Mouse (Mus musculus): Measurements from ENCODE around the gene U2af2.
A peak's percentile ranks its signal among the peaks of the same experiment; 100 is the strongest.

The U2af2 gene

DNA sequence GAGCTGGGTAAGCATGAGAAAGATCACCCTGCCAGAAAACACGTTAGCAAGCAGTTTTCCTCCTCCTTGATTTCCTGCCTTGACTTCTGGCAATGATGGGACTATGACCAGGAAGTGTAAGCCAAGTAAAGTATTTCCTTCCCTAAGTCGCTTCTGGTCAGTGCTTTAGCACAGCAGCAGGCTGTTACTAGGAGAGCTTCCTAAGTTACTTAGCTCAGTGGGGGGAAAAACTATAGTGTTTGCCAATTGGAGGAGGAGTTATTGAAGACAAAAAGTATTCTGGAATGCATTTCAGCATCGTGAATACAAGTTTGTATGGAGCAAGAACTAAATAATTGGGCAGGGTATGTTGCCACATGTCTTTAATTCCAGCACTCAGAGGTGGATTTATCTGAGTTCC, 50.8 kb downstream of the U2af2 start:
- no peak for DNase-seq (ENCODE audit: low spot score)

DNA sequence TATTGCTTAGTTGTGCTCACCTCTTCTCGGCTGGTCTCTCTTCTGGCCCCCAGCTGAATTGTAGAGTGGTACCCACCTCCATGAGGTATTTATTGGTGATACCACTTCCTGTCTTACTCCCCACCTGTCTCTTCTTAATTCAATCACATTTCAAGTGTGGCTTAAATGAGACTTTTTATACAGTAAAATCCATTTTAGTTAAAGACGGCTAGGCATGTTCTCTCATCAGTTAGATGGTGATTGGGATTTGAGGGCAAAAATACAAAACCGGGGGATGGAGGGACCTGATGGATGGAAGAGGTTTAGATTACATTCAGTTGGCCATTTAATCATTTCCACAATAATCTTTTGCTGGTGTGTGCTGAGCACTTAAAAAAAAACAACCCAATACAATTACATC, 54.9 kb downstream of the U2af2 start, which contains the start of gene Rfpl4:
Rfpl4 (minus strand) TSS at position 101 of the 400 bp plus-strand sequence.
- DNase-seq (ENCODE audit: low spot score), result no peak

DNA sequence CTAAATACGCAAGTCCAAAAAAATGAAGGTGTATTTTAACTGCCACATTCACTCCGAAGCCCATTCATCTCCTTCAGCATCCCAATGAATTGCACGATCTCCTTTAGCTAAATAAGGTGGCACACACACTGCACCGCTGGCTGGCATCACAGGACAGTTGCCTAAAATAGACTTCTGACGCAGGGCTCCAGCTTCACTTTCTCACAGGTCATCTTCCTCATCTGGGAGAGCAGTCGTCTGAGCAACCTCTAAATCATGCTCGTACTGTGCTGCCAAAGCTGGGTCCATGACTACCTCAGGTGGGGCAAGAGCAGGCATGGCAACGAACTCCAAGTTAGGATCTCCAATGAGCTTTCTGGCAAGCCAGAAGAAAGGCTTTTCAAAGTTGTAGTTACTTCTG, 63.1 kb downstream of the U2af2 start:
- no peak for DNase-seq (ENCODE audit: low spot score)

DNA sequence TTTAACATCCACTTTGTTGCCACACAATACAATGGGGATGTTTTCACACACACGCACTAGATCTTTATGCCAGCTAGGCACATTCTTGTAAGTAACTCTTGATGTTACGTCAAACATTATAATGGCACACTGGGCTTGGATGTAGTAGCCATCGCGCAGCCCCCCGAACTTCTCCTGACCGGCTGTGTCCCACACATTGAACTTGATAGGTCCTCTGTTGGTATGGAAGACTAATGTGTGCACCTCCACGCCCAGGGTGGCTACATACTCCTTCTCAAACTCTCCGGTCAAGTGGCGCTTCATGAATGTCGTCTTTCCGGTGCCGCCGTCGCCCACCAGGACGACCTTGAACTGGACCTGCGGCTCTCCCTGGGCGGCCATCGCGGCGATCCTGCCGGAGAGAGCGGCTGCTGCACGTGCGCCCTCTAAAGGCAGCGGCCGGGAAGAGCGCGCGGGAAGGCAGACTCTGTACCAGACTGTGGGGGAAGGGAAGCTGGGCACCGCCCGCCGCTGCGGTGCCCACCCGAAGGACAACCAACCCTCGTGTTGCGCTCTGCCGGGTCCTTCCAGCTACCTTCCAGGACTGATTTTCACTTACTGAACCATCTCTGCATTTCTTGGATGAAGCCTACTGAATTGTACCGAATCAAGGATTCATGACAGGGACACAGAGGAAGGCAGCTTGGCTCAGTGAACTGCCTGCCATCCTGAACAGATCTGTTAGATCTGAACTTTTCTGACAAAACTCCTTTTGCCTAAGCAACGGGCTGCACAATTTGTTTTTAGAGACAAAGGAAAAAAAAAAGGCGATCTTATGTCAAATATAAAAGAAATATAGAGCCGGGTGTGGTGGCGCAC, 63.8 kb downstream of the U2af2 start, which contains the start of gene Rasl2-9:
Rasl2-9 (minus strand) TSS at position 402 of the 858 bp plus-strand sequence.
- peak; percentile 48 for DNase-seq (ENCODE audit: low spot score)
